Mouse (Mus musculus) MEL (cell line): ENCODE results near the gene Asb14. TPM values are rescaled to one million over a fixed set of nuclear protein-coding genes. Genes with fewer than 3 reads are reported as not detected.
"Not testable (repeated sequence)": the region's sequence is repeated elsewhere in the genome, so short reads cannot be mapped to it uniquely, and the experiment has no call there.

Experiments
- DNase-seq: peaks from one replicate; pipeline ENCODE4 v3.0.0; 2011; ENCODE audit warnings: low read depth, low spot score
- H3K27ac ChIP-seq: 2 replicates; pipeline ENCODE4 v1.5.1; 2012; ENCODE audit warnings: low read depth, mild to moderate bottlenecking, control low read depth, low read length, moderate library complexity; ENCODE audit not compliant: control insufficient read depth
- H3K27me3 ChIP-seq, 2 experiments: fragments of 150-350 bp in 1 of 2; sonication (generic) in 1 of 2; 2 replicates each; pipeline ENCODE4 v1.6.1; 2012; ENCODE audit warnings: low read length in 2 of 2, mild to moderate bottlenecking in 2 of 2, improper control_type of control experiment in 1 of 2, moderate library complexity in 1 of 2; ENCODE audit not compliant: insufficient read depth in 2 of 2, control insufficient read depth in 1 of 2
- H3K36me3 ChIP-seq, 2 experiments: 2 replicates each; pipeline ENCODE4 v1.6.1; 2012 to 2014; ENCODE audit warnings: low read length in 2 of 2, improper control_type of control experiment in 1 of 2, inconsistent platforms in 1 of 2, mild to moderate bottlenecking in 1 of 2; ENCODE audit not compliant: insufficient read depth in 2 of 2, control insufficient read depth in 1 of 2
- H3K4me1 ChIP-seq, 2 experiments: fragments of 150-350 bp in 1 of 2; sonication (generic) in 1 of 2; 2 replicates each; pipeline ENCODE4 v1.6.1; 2012; ENCODE audit warnings: low read length in 2 of 2, improper control_type of control experiment in 1 of 2, mild to moderate bottlenecking in 1 of 2; ENCODE audit not compliant: insufficient read depth in 2 of 2, control insufficient read depth in 1 of 2
- H3K4me3 ChIP-seq, 2 experiments: fragments of 150-350 bp in 1 of 2; sonication (generic) in 1 of 2; 2 replicates each; pipeline ENCODE4 v1.5.1; 2012; ENCODE audit warnings: low read depth in 2 of 2, low read length in 2 of 2, mild to moderate bottlenecking in 2 of 2, moderate library complexity in 2 of 2, control low read depth in 1 of 2, improper control_type of control experiment in 1 of 2; ENCODE audit not compliant: control insufficient read depth in 1 of 2, insufficient read depth in 1 of 2
- H3K79me2 ChIP-seq: 2 replicates; pipeline ENCODE4 v1.6.1; 2012; ENCODE audit warnings: mild to moderate bottlenecking, low read length, moderate library complexity; ENCODE audit not compliant: control insufficient read depth, poor library complexity, insufficient read depth
- H3K9ac ChIP-seq: 2 replicates; pipeline ENCODE4 v1.6.1; 2012; ENCODE audit warnings: low read depth, mild to moderate bottlenecking, control low read depth, low read length, moderate library complexity; ENCODE audit not compliant: control insufficient read depth, poor library complexity, severe bottlenecking
- H3K9me3 ChIP-seq: fragments of 150-350 bp; sonication (generic); replicated peaks from 2 replicates; pipeline ENCODE4 v1.6.1; 2012; ENCODE audit warnings: mild to moderate bottlenecking, low read length, improper control_type of control experiment, moderate library complexity; ENCODE audit not compliant: insufficient read depth
- CHD2 ChIP-seq: IDR thresholded peaks from 2 replicates; pipeline ENCODE4 v1.6.1; 2011; ENCODE audit warnings: low read length, improper control_type of control experiment
- CTCF ChIP-seq, 3 experiments: IDR thresholded peaks in 2 of 3; conservative IDR thresholded peaks in 1 of 3; 2 replicates each; pipeline ENCODE4 v1.5.1; 2011 to 2012; ENCODE audit warnings: low read length in 3 of 3, low read depth in 2 of 3, mild to moderate bottlenecking in 2 of 3, improper control_type of control experiment in 1 of 3, inconsistent platforms in 1 of 3, mixed read lengths in 1 of 3, moderate library complexity in 1 of 3; ENCODE audit not compliant: control insufficient read depth in 1 of 3, insufficient read depth in 1 of 3, poor library complexity in 1 of 3, severe bottlenecking in 1 of 3
- ELF1 ChIP-seq: IDR thresholded peaks from 2 replicates; pipeline ENCODE4 v1.6.1; 2014; ENCODE audit warnings: low read depth, mild to moderate bottlenecking, inconsistent platforms, low read length, improper control_type of control experiment, moderate library complexity
- EP300 ChIP-seq, 2 experiments: IDR thresholded peaks; 2 replicates each; pipeline ENCODE4 v1.6.1; 2011; ENCODE audit warnings: improper control_type of control experiment in 2 of 2, low read length in 2 of 2, low read depth in 1 of 2, mild to moderate bottlenecking in 1 of 2
- GATA1 ChIP-seq: IDR thresholded peaks from 2 replicates; pipeline ENCODE4 v1.6.1; 2011; ENCODE audit warnings: low read depth, low read length, improper control_type of control experiment
- JUND ChIP-seq: IDR thresholded peaks from 2 replicates; pipeline ENCODE4 v1.6.1; 2011; ENCODE audit warnings: low read depth, mild to moderate bottlenecking, improper control_type of control experiment, low read length
- MAFK ChIP-seq: IDR thresholded peaks from 2 replicates; pipeline ENCODE4 v1.6.1; 2011; ENCODE audit warnings: low read depth, mild to moderate bottlenecking, low read length, improper control_type of control experiment, borderline replicate concordance
- MEF2A ChIP-seq: IDR thresholded peaks from 2 replicates; pipeline ENCODE4 v1.6.1; 2014; ENCODE audit warnings: low read depth, mild to moderate bottlenecking, inconsistent platforms, low read length, improper control_type of control experiment; ENCODE audit not compliant: poor library complexity, insufficient replicate concordance, severe bottlenecking; ENCODE audit errors: extremely low read depth
- MYB ChIP-seq: IDR thresholded peaks from 2 replicates; pipeline ENCODE4 v1.6.1; 2011; ENCODE audit warnings: mild to moderate bottlenecking, low read depth, low read length, improper control_type of control experiment
- NELFE ChIP-seq: IDR thresholded peaks from 2 replicates; pipeline ENCODE4 v1.6.1; 2011; ENCODE audit warnings: low read depth, low read length, improper control_type of control experiment
- POLR2A ChIP-seq, 2 experiments: IDR thresholded peaks; 2 replicates each; pipeline ENCODE4 v1.6.1; 2011 to 2012; ENCODE audit warnings: low read length in 2 of 2, mild to moderate bottlenecking in 2 of 2, control low read depth in 1 of 2, improper control_type of control experiment in 1 of 2, low read depth in 1 of 2, moderate library complexity in 1 of 2; ENCODE audit not compliant: control insufficient read depth in 1 of 2, insufficient read depth in 1 of 2, poor library complexity in 1 of 2
- POLR2AphosphoS2 ChIP-seq: IDR thresholded peaks from 2 replicates; pipeline ENCODE4 v1.6.1; 2011; ENCODE audit warnings: low read length, improper control_type of control experiment
- POLR2AphosphoS5 ChIP-seq: IDR thresholded peaks from 2 replicates; pipeline ENCODE4 v1.6.1; 2012; ENCODE audit warnings: low read depth, borderline replicate concordance, mild to moderate bottlenecking, inconsistent platforms, low read length, moderate library complexity, mixed read lengths
- RCOR1 ChIP-seq: IDR thresholded peaks from 2 replicates; pipeline ENCODE4 v1.6.1; 2012; ENCODE audit warnings: low read depth, mild to moderate bottlenecking, inconsistent platforms, low read length, improper control_type of control experiment
- SIN3A ChIP-seq: IDR thresholded peaks from 2 replicates; pipeline ENCODE4 v1.6.1; 2012; ENCODE audit warnings: low read length, improper control_type of control experiment, inconsistent platforms
- TBP ChIP-seq: IDR thresholded peaks from 2 replicates; pipeline ENCODE4 v1.8.0; 2011; ENCODE audit warnings: low read depth, low read length, improper control_type of control experiment
- TCF12 ChIP-seq: IDR thresholded peaks from 2 replicates; pipeline ENCODE4 v1.6.1; 2014; ENCODE audit warnings: low read depth, mild to moderate bottlenecking, inconsistent platforms, low read length, improper control_type of control experiment, moderate library complexity
- UBTF ChIP-seq: IDR thresholded peaks from 2 replicates; pipeline ENCODE4 v1.6.1; 2012; ENCODE audit warnings: low read depth, mild to moderate bottlenecking, inconsistent platforms, low read length, improper control_type of control experiment, moderate library complexity, borderline replicate concordance; ENCODE audit not compliant: insufficient read depth
- ZC3H11A ChIP-seq: IDR thresholded peaks from 2 replicates; pipeline ENCODE4 v1.6.1; 2012; ENCODE audit warnings: low read depth, mild to moderate bottlenecking, inconsistent platforms, low read length, improper control_type of control experiment
- ZKSCAN1 ChIP-seq: IDR thresholded peaks from 2 replicates; pipeline ENCODE4 v1.6.1; 2012; ENCODE audit warnings: low read depth, mild to moderate bottlenecking, inconsistent platforms, low read length, improper control_type of control experiment, moderate library complexity
- ZMIZ1 ChIP-seq: IDR thresholded peaks from 2 replicates; pipeline ENCODE4 v1.6.1; 2012; ENCODE audit warnings: low read depth, mild to moderate bottlenecking, inconsistent platforms, low read length, improper control_type of control experiment, moderate library complexity
- ZNF384 ChIP-seq: IDR thresholded peaks from 2 replicates; pipeline ENCODE4 v1.6.1; 2012; ENCODE audit warnings: low read depth, mild to moderate bottlenecking, inconsistent platforms, low read length, improper control_type of control experiment
- polyA plus RNA-seq, 2 experiments: library from polyadenylated mRNA; stranded (reverse) in 1 of 2; unstranded in 1 of 2; fragments of >175 nt in 1 of 2; fragments of >200 nt in 1 of 2; gene quantifications; 2 replicates each; pipeline versions ENCODE4 v1.2.1 to v1.2.4; 2012; ENCODE audit warnings: low replicate concordance in 2 of 2, low read depth in 1 of 2; ENCODE audit not compliant: insufficient read length in 2 of 2, insufficient read depth in 1 of 2, missing spikeins in 1 of 2
- total RNA-seq: library from RNA; depleted of rRNA; stranded (reverse); fragments of 300-350 nt; gene quantifications from 2 replicates; pipeline ENCODE4 v1.2.3, GENCODE M21; 2012

Asb14 gene
- total and polyA plus RNA-seq, 3 experiments: 0.06 TPM; not detected in 2

- no peak for DNase-seq
- Histone ChIP-seq H3K27ac (no peak overlapping the region), H3K36me3 (no peaks in the 10 kb centered on the region), H3K4me1 (no peaks in the 10 kb centered on the region), H3K27me3 (peaks cover 0 to 4% of the 10 kb centered on the region in 2 experiments; a peak in 1 of 4 replicates), H3K79me2 (no peaks in the 10 kb centered on the region), H3K4me3 (no peak overlapping the region), H3K9ac (no peak overlapping the region), H3K9me3 (no peaks in the 10 kb centered on the region)
- TF ChIP-seq EP300 (IDR thresholded peaks at IDR 0.05; ENCODE audit: low read depth in 1 of 2, low read length in 2 of 2) (no peak), POLR2AphosphoS2 (no peak), SIN3A (no peak), RCOR1 (no peak), ZMIZ1 (no peak), POLR2AphosphoS5 (no peak), CHD2 (no peak), ZKSCAN1 (no peak)
These were observed 13.0 kb downstream of the Asb14 start for GRCm38 (mm10) chr14:26907401-26907800.

- H3K27me3 ChIP-seq, H3K36me3 ChIP-seq, H3K9ac ChIP-seq, H3K79me2 ChIP-seq, H3K4me3 ChIP-seq, H3K27ac ChIP-seq, H3K4me1 ChIP-seq, DNase-seq, H3K9me3 ChIP-seq: not testable (repeated sequence)
These were observed 16.1 kb downstream of the Asb14 start for GRCm38 (mm10) chr14:26910461-26910860.

- H3K27me3 ChIP-seq: 0 out of 4 replicates have a peak, but pooled peaks cover 0 to 2% of the 10 kb centered on the region in 2 experiments
- H3K4me3 ChIP-seq: no peak overlapping the region
- no peaks in the 10 kb centered on the region for H3K4me1 ChIP-seq
- no peaks in the 10 kb centered on the region for H3K79me2 ChIP-seq
- no peaks in the 10 kb centered on the region for H3K9me3 ChIP-seq
- H3K27ac ChIP-seq: no peak overlapping the region
- TF ChIP-seq ZC3H11A: no peak
- TF ChIP-seq ELF1: no peak
- TF ChIP-seq CTCF (IDR thresholded peaks at IDR 0.05 in 2 of 3, conservative IDR thresholded peaks at IDR 0.05 in 1 of 3; ENCODE audit: control insufficient read depth in 1 of 3, insufficient read depth in 1 of 3, low read depth in 2 of 3, low read length in 3 of 3, poor library complexity in 1 of 3, severe bottlenecking in 1 of 3): no peak
- no peak for TF ChIP-seq MEF2A
- TF ChIP-seq ZNF384: no peak
- no peak for TF ChIP-seq SIN3A
- no peak for TF ChIP-seq GATA1
- no peak for TF ChIP-seq MYB
- no peak for TF ChIP-seq JUND
- TF ChIP-seq POLR2A (IDR thresholded peaks at IDR 0.05; ENCODE audit: control insufficient read depth in 1 of 2, insufficient read depth in 1 of 2, low read depth in 1 of 2, low read length in 2 of 2, poor library complexity in 1 of 2): no peak
- no peak for TF ChIP-seq MAFK
- no peak for TF ChIP-seq NELFE
- no peak for TF ChIP-seq TBP
- no peak for TF ChIP-seq UBTF
- TF ChIP-seq TCF12: no peak
- H3K36me3 ChIP-seq: no peaks in the 10 kb centered on the region
- no peak overlapping the region for H3K9ac ChIP-seq
- DNase-seq: no peak
These were observed 16.8 kb downstream of the Asb14 start for GRCm38 (mm10) chr14:26911201-26911600.
